Mouse (Mus musculus): Measurements from ENCODE around the gene Cdc42ep2.

- no peak for TF ChIP-seq POLR2A (IDR thresholded peaks at IDR 0.05; ENCODE audit: insufficient read length, low read depth)
- TF ChIP-seq REST (IDR thresholded peaks at IDR 0.05; ENCODE audit: insufficient read depth, insufficient read length) = no peak
- no peak for TF ChIP-seq POLR2AphosphoS2 (IDR thresholded peaks at IDR 0.05; ENCODE audit: insufficient read length, low read depth)
These were observed 2.9 kb downstream of the Cdc42ep2 start for GRCm38 (mm10) chr19:5921715-5922114.
